Mouse (Mus musculus) bone marrow, adult 2 months (tissue): ENCODE data around the gene Jmjd6. TPM values are rescaled to one million over a fixed set of nuclear protein-coding genes. Genes with fewer than 3 reads are reported as not detected.

Experiments
- H3K27ac ChIP-seq: fragments of 200-500 bp; 2 replicates; pipeline ENCODE4 v1.5.1; 2012; ENCODE audit warnings: low read depth, mild to moderate bottlenecking, control low read depth, inconsistent platforms, low read length; ENCODE audit not compliant: control insufficient read depth, poor library complexity, insufficient read depth
- H3K4me1 ChIP-seq: fragments of 200-500 bp; 2 replicates; pipeline ENCODE4 v1.6.1; 2011; ENCODE audit warnings: low read length; ENCODE audit not compliant: control insufficient read depth, insufficient read depth
- H3K4me3 ChIP-seq: fragments of 200-500 bp; replicated peaks from 2 replicates; pipeline ENCODE3; 2011; ENCODE audit warnings: mild to moderate bottlenecking, low read depth, low read length, control low read depth; ENCODE audit not compliant: control insufficient read depth
- CTCF ChIP-seq: fragments of 200-500 bp; IDR thresholded peaks from 2 replicates; pipeline ENCODE4 v1.5.1; 2011; ENCODE audit warnings: low read length, control low read depth; ENCODE audit not compliant: control insufficient read depth, insufficient read depth
- POLR2A ChIP-seq: fragments of 200-500 bp; IDR thresholded peaks from 2 replicates; pipeline ENCODE4 v1.6.1; 2011; ENCODE audit warnings: low read depth, mild to moderate bottlenecking, control low read depth, low read length, borderline replicate concordance; ENCODE audit not compliant: control insufficient read depth
- WGBS: fragments of 180-500 bp; shearing (Covaris S2); methylation state at CpG from one replicate; pipeline ENCODE4 v1.1.7; 2018; 5-methylcytosine and 5-hydroxymethylcytosine counted together
- polyA plus RNA-seq: library from polyadenylated mRNA; stranded (reverse); fragments of >200 nt; gene quantifications from 2 replicates; pipeline ENCODE4 v1.2.4, GENCODE M21; 2011; ENCODE audit warnings: low replicate concordance; ENCODE audit not compliant: missing spikeins, insufficient read depth, insufficient read length

Gene Jmjd6
- polyA plus RNA-seq, 1 experiment, result 41.8 TPM

DNA sequence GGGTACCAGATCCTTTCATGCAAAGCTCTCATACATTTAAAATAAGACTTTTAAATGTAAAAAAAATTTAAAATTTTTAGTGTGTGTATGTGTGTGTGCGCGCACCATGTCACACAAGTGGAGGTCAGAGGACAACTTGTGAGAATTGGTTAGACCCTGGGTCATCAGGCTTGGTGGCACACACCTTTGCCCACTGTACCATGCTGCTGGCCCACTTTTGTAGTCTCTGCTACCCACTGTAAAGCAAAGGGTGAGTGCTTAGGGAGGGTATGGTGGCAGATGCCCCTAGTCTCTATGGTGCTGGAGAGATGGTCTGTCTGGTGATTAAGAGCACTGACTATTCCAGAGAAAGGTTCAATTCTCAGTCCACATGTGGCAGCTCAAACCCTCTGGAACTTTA is 20.0 kb downstream of the Jmjd6 start:
- Histone ChIP-seq H3K4me1 (no peaks in the 10 kb centered on the region; the same call in 1 of the 2 replicates), H3K4me3 (no peak overlapping the region), H3K27ac (no peak overlapping the region)
- WGBS, result 91% methylated on average over 2 of the region's 2 CpGs
- no peak for TF ChIP-seq CTCF
- TF ChIP-seq POLR2A, result no peak

DNA sequence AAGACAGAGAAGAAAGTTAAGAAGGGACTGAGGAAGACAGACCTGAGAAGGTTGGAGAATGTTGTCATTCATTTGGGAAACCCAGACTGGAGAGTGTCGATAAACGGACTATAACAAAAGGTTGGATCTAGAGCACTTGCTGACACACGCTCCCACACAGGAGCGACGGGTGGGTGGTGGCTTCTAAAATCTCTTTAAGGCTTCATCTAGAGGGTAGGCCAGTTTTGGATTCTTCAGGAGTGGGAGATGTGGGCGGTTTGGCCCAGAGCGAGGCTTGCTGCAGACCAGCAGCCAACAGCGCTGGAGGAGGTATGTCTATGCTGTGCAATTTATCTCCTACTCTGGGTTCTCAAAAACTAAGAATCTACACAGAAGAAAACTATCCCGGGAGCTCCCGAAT is 20.6 kb downstream of the Jmjd6 start:
- 90% methylated on average over 10 of the region's 10 CpGs for WGBS
- no peak overlapping the region for H3K4me3 ChIP-seq
- TF ChIP-seq POLR2A (no peak), CTCF (no peak)

DNA sequence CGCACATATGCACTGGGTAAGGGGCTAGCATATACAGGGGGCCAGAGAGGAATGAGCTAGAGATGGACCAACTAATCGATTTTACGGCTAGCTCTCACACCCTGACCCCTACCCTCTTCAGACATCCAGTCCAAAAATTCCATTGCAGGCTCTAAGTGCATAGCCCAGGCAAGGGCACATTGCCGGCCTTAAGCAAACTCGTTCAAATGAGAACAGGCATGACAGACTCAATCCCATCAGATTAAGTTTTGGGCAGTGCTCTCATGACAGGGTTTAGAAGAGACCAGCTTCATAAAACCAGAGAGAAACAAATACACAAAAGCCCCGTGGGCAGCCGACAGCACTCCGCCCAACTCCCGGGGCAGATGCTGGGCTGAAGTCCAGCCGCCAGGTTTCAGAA is 21.0 kb downstream of the Jmjd6 start:
- WGBS, result 85% methylated on average over 10 of the region's 10 CpGs

More for the DNA sequence above, 20.6 kb downstream of the Jmjd6 start:
- Histone ChIP-seq H3K27ac (no peak overlapping the region), H3K4me1 (no peaks in the 10 kb centered on the region)

DNA sequence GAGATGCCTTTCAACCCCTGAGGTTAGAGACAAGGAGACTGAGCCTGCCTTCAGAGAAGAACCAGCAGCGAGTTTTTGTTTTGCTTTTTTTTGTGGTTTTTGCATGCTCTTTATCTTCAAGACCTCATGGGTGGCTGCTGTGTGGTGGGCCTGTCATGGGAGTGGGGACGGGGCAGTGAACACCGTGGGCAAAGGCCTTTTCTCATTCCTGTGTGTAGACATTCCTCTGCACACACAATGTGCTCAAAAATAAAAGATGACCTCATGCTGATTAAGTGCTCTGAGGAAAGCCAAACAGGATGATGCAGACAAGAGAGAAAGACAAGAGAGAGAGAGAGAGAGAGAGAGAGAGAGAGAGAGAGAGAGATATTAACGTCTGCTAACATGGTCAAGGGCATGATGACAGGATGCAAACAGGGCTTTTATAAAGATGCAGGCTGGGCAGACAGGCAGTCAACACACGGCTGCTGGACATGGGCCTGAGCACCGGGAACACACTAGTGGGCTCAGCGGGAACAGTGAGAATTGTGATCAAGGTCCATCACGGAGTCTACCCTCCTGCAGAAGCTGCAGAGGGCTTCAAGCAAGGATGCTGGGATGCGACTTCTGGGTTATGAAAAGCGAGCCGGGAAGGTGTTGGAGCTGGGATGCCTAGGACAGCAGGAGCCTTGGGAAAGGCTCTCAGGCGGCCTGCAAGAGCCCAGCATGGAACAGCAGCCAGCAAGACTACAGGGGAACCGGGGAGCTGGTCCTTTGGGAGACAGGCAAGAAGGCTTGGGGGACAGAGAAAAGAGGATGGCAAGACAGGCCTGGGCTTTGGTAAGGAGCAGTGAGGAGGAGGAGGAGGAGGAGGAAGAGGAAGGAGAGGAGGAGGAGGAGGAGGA is 21.9 kb downstream of the Jmjd6 start:
- H3K27ac ChIP-seq, result no peak overlapping the region
- TF ChIP-seq POLR2A, result no peak
- no peak for TF ChIP-seq CTCF
- WGBS, result 73% methylated on average over 13 of the region's 13 CpGs
- H3K4me1 ChIP-seq, result no peaks in the 10 kb centered on the region
- no peak overlapping the region for H3K4me3 ChIP-seq

More for the DNA sequence above, 21.0 kb downstream of the Jmjd6 start:
- no peak for TF ChIP-seq CTCF
- no peak for TF ChIP-seq POLR2A
- H3K4me1 ChIP-seq, result no peaks in the 10 kb centered on the region
- H3K27ac ChIP-seq, result no peak overlapping the region
- no peak overlapping the region for H3K4me3 ChIP-seq

DNA sequence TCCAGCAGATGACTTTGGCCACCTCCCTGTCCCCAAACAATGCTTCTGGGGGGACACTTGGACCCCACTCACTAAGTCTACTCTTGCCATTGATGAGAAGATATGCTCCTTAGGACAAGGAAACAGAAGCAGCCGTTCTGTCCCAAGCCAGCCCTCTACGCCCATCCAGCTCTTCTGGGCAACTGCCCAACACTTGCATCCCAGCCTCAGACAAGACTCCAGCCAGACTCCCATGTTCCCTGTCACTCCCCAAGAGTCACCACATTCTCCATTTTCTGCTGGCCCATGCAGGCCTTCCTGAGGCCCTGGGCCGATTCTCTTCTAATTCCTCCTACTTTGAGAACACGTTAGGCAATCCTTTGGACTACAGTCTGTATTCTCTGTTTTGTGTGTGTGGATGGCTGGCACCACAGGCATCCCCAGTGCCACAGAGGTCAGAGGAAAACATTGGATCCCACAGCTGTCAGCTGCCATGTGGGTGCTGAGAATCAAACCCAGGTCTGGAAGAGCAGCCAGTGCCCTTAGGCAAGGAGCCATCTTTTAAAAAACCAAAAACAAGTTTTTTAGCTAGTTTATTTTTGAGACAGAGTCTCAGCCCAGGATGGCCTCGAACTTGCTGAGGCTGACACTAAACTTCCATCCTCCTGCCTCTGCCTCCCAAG is 23.2 kb downstream of the Jmjd6 start:
- no peak overlapping the region for H3K4me3 ChIP-seq
- WGBS, result 72% methylated on average over 5 of the region's 5 CpGs
- no peak overlapping the region for H3K27ac ChIP-seq
- no peaks in the 10 kb centered on the region for H3K4me1 ChIP-seq
- no peak for TF ChIP-seq CTCF
- no peak for TF ChIP-seq POLR2A

DNA sequence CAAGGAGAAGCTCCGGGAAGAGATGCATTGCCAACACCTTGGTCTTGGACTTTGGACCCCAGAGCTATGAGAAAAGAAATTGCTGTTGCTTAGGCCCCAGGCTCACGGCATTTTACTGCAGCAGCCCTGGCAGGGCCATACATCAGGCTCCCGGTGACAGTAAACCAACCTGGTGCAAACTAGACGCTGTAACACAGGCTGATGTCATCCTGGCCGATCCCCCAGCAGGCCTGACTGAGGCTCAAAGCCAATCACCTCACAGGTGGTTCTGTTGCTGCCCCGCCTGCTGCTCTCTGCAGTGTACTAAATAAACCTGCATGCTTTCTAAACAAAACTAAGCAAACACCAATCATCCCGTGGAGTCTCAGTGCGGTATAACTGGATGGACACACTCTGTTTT is 24.5 kb downstream of the Jmjd6 start:
- TF ChIP-seq POLR2A, result no peak
- no peak for TF ChIP-seq CTCF
- 74% methylated on average over 8 of the region's 8 CpGs for WGBS
- Histone ChIP-seq H3K4me3 (no peak overlapping the region), H3K27ac (no peak overlapping the region), H3K4me1 (no peaks in the 10 kb centered on the region)

DNA sequence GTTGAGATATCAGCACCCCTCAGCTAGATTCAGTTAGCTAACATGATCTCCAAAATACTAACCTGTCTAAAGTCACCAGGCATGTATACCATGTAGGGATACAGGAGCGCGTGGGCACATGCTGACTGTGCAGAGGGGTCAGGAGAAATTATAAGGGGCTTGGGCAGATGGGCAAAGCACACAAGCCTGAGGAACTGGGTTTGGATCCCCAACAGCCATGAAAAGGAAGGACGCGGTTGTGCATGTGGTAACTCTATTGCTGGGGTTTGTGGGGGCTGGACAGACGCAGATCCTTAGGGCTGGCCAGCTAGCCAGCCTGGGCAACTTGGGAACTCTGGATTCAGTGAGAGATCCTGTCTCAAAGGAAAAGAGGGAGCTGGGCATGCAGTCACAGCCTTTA is 25.7 kb downstream of the Jmjd6 start:
- no peak for TF ChIP-seq CTCF
- TF ChIP-seq POLR2A, result no peak
- WGBS, result 71% methylated on average over 5 of the region's 5 CpGs
- Histone ChIP-seq H3K4me3 (no peak overlapping the region), H3K4me1 (no peaks in the 10 kb centered on the region), H3K27ac (no peak overlapping the region)

DNA sequence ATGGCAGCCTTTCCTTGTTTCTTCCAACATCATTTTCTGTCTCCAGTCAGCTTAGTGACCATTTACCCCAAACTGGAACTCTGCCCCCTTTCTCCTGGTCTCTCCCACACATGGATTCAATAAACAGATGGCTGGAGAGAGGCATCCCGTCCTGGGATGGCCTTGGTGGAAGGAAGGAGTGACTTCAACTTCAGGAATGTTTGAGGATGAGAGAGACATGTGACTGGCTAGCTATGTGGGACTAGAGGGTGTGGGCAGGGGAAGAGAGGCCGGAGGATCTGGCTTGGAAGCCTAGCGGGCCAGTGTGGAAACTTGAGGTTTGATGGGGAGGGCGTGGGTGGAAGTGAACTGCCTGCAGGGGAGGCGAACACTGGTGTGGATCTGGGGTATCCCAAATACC is 26.5 kb downstream of the Jmjd6 start:
- H3K4me3 ChIP-seq, result no peak overlapping the region
- TF ChIP-seq POLR2A (no peak), CTCF (no peak)
- no peaks in the 10 kb centered on the region for H3K4me1 ChIP-seq
- 87% methylated on average over 5 of the region's 5 CpGs for WGBS
- no peak overlapping the region for H3K27ac ChIP-seq
